Mouse (Mus musculus): ENCODE results near the gene Tspan7.

- TF ChIP-seq CTCF (IDR thresholded peaks at IDR 0.05; ENCODE audit: extremely low read depth, insufficient read depth, low read length) (no peak), POLR2A (IDR thresholded peaks at IDR 0.05; ENCODE audit: extremely low read depth, insufficient read depth, low read length) (no peak)
Observed at GRCm38 (mm10) chrX:10558625-10559024, 73.7 kb downstream of the Tspan7 start.
